Mouse (Mus musculus) MEL (cell line): ENCODE data around the gene Mymx. TPM values are rescaled to one million over a fixed set of nuclear protein-coding genes. Genes with fewer than 3 reads are reported as not detected.

ENCODE experiments used
- DNase-seq: peaks from one replicate; pipeline ENCODE4 v3.0.0; 2011; ENCODE audit warnings: low read depth, low spot score
- H3K27ac ChIP-seq: 2 replicates; pipeline ENCODE4 v1.5.1; 2012; ENCODE audit warnings: low read depth, mild to moderate bottlenecking, control low read depth, low read length, moderate library complexity; ENCODE audit not compliant: control insufficient read depth
- H3K27me3 ChIP-seq, 2 experiments: fragments of 150-350 bp in 1 of 2; sonication (generic) in 1 of 2; 2 replicates each; pipeline ENCODE4 v1.6.1; 2012; ENCODE audit warnings: low read length in 2 of 2, mild to moderate bottlenecking in 2 of 2, improper control_type of control experiment in 1 of 2, moderate library complexity in 1 of 2; ENCODE audit not compliant: insufficient read depth in 2 of 2, control insufficient read depth in 1 of 2
- H3K36me3 ChIP-seq, 2 experiments: 2 replicates each; pipeline ENCODE4 v1.6.1; 2012 to 2014; ENCODE audit warnings: low read length in 2 of 2, improper control_type of control experiment in 1 of 2, inconsistent platforms in 1 of 2, mild to moderate bottlenecking in 1 of 2; ENCODE audit not compliant: insufficient read depth in 2 of 2, control insufficient read depth in 1 of 2
- H3K4me1 ChIP-seq, 2 experiments: fragments of 150-350 bp in 1 of 2; sonication (generic) in 1 of 2; 2 replicates each; pipeline ENCODE4 v1.6.1; 2012; ENCODE audit warnings: low read length in 2 of 2, improper control_type of control experiment in 1 of 2, mild to moderate bottlenecking in 1 of 2; ENCODE audit not compliant: insufficient read depth in 2 of 2, control insufficient read depth in 1 of 2
- H3K4me3 ChIP-seq, 2 experiments: fragments of 150-350 bp in 1 of 2; sonication (generic) in 1 of 2; 2 replicates each; pipeline ENCODE4 v1.5.1; 2012; ENCODE audit warnings: low read depth in 2 of 2, low read length in 2 of 2, mild to moderate bottlenecking in 2 of 2, moderate library complexity in 2 of 2, control low read depth in 1 of 2, improper control_type of control experiment in 1 of 2; ENCODE audit not compliant: control insufficient read depth in 1 of 2, insufficient read depth in 1 of 2
- H3K79me2 ChIP-seq: 2 replicates; pipeline ENCODE4 v1.6.1; 2012; ENCODE audit warnings: mild to moderate bottlenecking, low read length, moderate library complexity; ENCODE audit not compliant: control insufficient read depth, poor library complexity, insufficient read depth
- H3K9ac ChIP-seq: 2 replicates; pipeline ENCODE4 v1.6.1; 2012; ENCODE audit warnings: low read depth, mild to moderate bottlenecking, control low read depth, low read length, moderate library complexity; ENCODE audit not compliant: control insufficient read depth, poor library complexity, severe bottlenecking
- H3K9me3 ChIP-seq: fragments of 150-350 bp; sonication (generic); replicated peaks from 2 replicates; pipeline ENCODE4 v1.6.1; 2012; ENCODE audit warnings: mild to moderate bottlenecking, low read length, improper control_type of control experiment, moderate library complexity; ENCODE audit not compliant: insufficient read depth
- BHLHE40 ChIP-seq: IDR thresholded peaks from 2 replicates; pipeline ENCODE4 v1.6.1; 2012; ENCODE audit warnings: low read depth, mild to moderate bottlenecking, inconsistent platforms, low read length, improper control_type of control experiment, borderline replicate concordance
- CHD1 ChIP-seq: IDR thresholded peaks from 2 replicates; pipeline ENCODE4 v1.6.1; 2012; ENCODE audit warnings: low read depth, mild to moderate bottlenecking, inconsistent platforms, low read length, improper control_type of control experiment
- CHD2 ChIP-seq: IDR thresholded peaks from 2 replicates; pipeline ENCODE4 v1.6.1; 2011; ENCODE audit warnings: low read length, improper control_type of control experiment
- CTCF ChIP-seq, 3 experiments: IDR thresholded peaks in 2 of 3; conservative IDR thresholded peaks in 1 of 3; 2 replicates each; pipeline ENCODE4 v1.5.1; 2011 to 2012; ENCODE audit warnings: low read length in 3 of 3, low read depth in 2 of 3, mild to moderate bottlenecking in 2 of 3, improper control_type of control experiment in 1 of 3, inconsistent platforms in 1 of 3, mixed read lengths in 1 of 3, moderate library complexity in 1 of 3; ENCODE audit not compliant: control insufficient read depth in 1 of 3, insufficient read depth in 1 of 3, poor library complexity in 1 of 3, severe bottlenecking in 1 of 3
- ELF1 ChIP-seq: IDR thresholded peaks from 2 replicates; pipeline ENCODE4 v1.6.1; 2014; ENCODE audit warnings: low read depth, mild to moderate bottlenecking, inconsistent platforms, low read length, improper control_type of control experiment, moderate library complexity
- GABPA ChIP-seq: IDR thresholded peaks from 2 replicates; pipeline ENCODE4 v1.6.1; 2012; ENCODE audit warnings: low read depth, mild to moderate bottlenecking, inconsistent platforms, low read length, improper control_type of control experiment, moderate library complexity
- GATA1 ChIP-seq: IDR thresholded peaks from 2 replicates; pipeline ENCODE4 v1.6.1; 2011; ENCODE audit warnings: low read depth, low read length, improper control_type of control experiment
- HCFC1 ChIP-seq: IDR thresholded peaks from 2 replicates; pipeline ENCODE4 v1.6.1; 2012; ENCODE audit warnings: low read depth, mild to moderate bottlenecking, inconsistent platforms, low read length, improper control_type of control experiment, moderate library complexity
- KAT2A ChIP-seq: conservative IDR thresholded peaks from 2 replicates; pipeline ENCODE4 v1.6.1; 2012; ENCODE audit warnings: low read depth, low read length, improper control_type of control experiment, inconsistent platforms
- MAX ChIP-seq: IDR thresholded peaks from 2 replicates; pipeline ENCODE4 v1.6.1; 2011; ENCODE audit warnings: low read length, improper control_type of control experiment
- MAZ ChIP-seq: IDR thresholded peaks from 2 replicates; pipeline ENCODE4 v1.6.1; 2012; ENCODE audit warnings: low read depth, mild to moderate bottlenecking, inconsistent platforms, low read length, improper control_type of control experiment
- MYC ChIP-seq: IDR thresholded peaks from 2 replicates; pipeline ENCODE4 v1.6.1; 2011; ENCODE audit warnings: low read depth, mild to moderate bottlenecking, low read length, improper control_type of control experiment, moderate library complexity
- NRF1 ChIP-seq: IDR thresholded peaks from 2 replicates; pipeline ENCODE4 v1.6.1; 2014; ENCODE audit warnings: low read depth, mild to moderate bottlenecking, inconsistent platforms, low read length, improper control_type of control experiment, moderate library complexity; ENCODE audit not compliant: poor library complexity, insufficient read depth, severe bottlenecking
- POLR2A ChIP-seq, 2 experiments: IDR thresholded peaks; 2 replicates each; pipeline ENCODE4 v1.6.1; 2011 to 2012; ENCODE audit warnings: low read length in 2 of 2, mild to moderate bottlenecking in 2 of 2, control low read depth in 1 of 2, improper control_type of control experiment in 1 of 2, low read depth in 1 of 2, moderate library complexity in 1 of 2; ENCODE audit not compliant: control insufficient read depth in 1 of 2, insufficient read depth in 1 of 2, poor library complexity in 1 of 2
- POLR2AphosphoS2 ChIP-seq: IDR thresholded peaks from 2 replicates; pipeline ENCODE4 v1.6.1; 2011; ENCODE audit warnings: low read length, improper control_type of control experiment
- SIN3A ChIP-seq: IDR thresholded peaks from 2 replicates; pipeline ENCODE4 v1.6.1; 2012; ENCODE audit warnings: low read length, improper control_type of control experiment, inconsistent platforms
- SMC3 ChIP-seq: IDR thresholded peaks from 2 replicates; pipeline ENCODE4 v1.6.1; 2011; ENCODE audit warnings: low read depth, low read length, improper control_type of control experiment
- TCF12 ChIP-seq: IDR thresholded peaks from 2 replicates; pipeline ENCODE4 v1.6.1; 2014; ENCODE audit warnings: low read depth, mild to moderate bottlenecking, inconsistent platforms, low read length, improper control_type of control experiment, moderate library complexity
- USF1 ChIP-seq: IDR thresholded peaks from 2 replicates; pipeline ENCODE4 v1.6.1; 2014; ENCODE audit warnings: low read depth, mild to moderate bottlenecking, inconsistent platforms, low read length, improper control_type of control experiment, moderate library complexity
- USF2 ChIP-seq, 2 experiments: IDR thresholded peaks; 2 replicates each; pipeline ENCODE4 v1.6.1; 2011 to 2012; ENCODE audit warnings: improper control_type of control experiment in 2 of 2, low read length in 2 of 2, borderline replicate concordance in 1 of 2, inconsistent platforms in 1 of 2, low read depth in 1 of 2, mild to moderate bottlenecking in 1 of 2; ENCODE audit not compliant: insufficient read depth in 1 of 2
- ZKSCAN1 ChIP-seq: IDR thresholded peaks from 2 replicates; pipeline ENCODE4 v1.6.1; 2012; ENCODE audit warnings: low read depth, mild to moderate bottlenecking, inconsistent platforms, low read length, improper control_type of control experiment, moderate library complexity
- ZMIZ1 ChIP-seq: IDR thresholded peaks from 2 replicates; pipeline ENCODE4 v1.6.1; 2012; ENCODE audit warnings: low read depth, mild to moderate bottlenecking, inconsistent platforms, low read length, improper control_type of control experiment, moderate library complexity
- ZNF384 ChIP-seq: IDR thresholded peaks from 2 replicates; pipeline ENCODE4 v1.6.1; 2012; ENCODE audit warnings: low read depth, mild to moderate bottlenecking, inconsistent platforms, low read length, improper control_type of control experiment
- polyA plus RNA-seq, 2 experiments: library from polyadenylated mRNA; stranded (reverse) in 1 of 2; unstranded in 1 of 2; fragments of >175 nt in 1 of 2; fragments of >200 nt in 1 of 2; gene quantifications; 2 replicates each; pipeline versions ENCODE4 v1.2.1 to v1.2.4; 2012; ENCODE audit warnings: low replicate concordance in 2 of 2, low read depth in 1 of 2; ENCODE audit not compliant: insufficient read length in 2 of 2, insufficient read depth in 1 of 2, missing spikeins in 1 of 2
- total RNA-seq: library from RNA; depleted of rRNA; stranded (reverse); fragments of 300-350 nt; gene quantifications from 2 replicates; pipeline ENCODE4 v1.2.3, GENCODE M21; 2012

The Mymx gene
- total and polyA plus RNA-seq, 3 experiments = not detected

- peak; percentile 33; the same call in 1 of the 2 replicates for TF ChIP-seq ELF1
- TF ChIP-seq USF2 (IDR thresholded peaks at IDR 0.05; ENCODE audit: borderline replicate concordance in 1 of 2, insufficient read depth in 1 of 2, low read depth in 1 of 2, low read length in 2 of 2) = no peak
- TF ChIP-seq POLR2AphosphoS2 = no peak
- TF ChIP-seq SMC3 = no peak
- no peak for TF ChIP-seq KAT2A
- no peak for TF ChIP-seq MYC
- TF ChIP-seq USF1 = no peak
- no peak for TF ChIP-seq ZNF384
- TF ChIP-seq, all 39 proteins: peak for 6
Measured at GRCm38 (mm10) chr17:45618941-45619385, 17.1 kb upstream of the Mymx start (continued).

GRCm38 (mm10) chr17:45617655-45618054 is 15.8 kb upstream of the Mymx start:
- Histone ChIP-seq H3K4me3 (no peak overlapping the region), H3K79me2 (no peaks in the 10 kb centered on the region), H3K4me1 (peaks cover 2 to 13% of the 10 kb centered on the region in 2 experiments), H3K27me3 (no peaks in the 10 kb centered on the region), H3K9me3 (no peaks in the 10 kb centered on the region), H3K9ac (no peak overlapping the region), H3K27ac (no peak overlapping the region), H3K36me3 (peaks cover 0 to 7% of the 10 kb centered on the region in 2 experiments; a peak in 2 of 4 replicates)
- DNase-seq = no peak
- TF ChIP-seq MAZ (no peak), POLR2AphosphoS2 (no peak), CHD1 (no peak), ZMIZ1 (no peak), MYC (no peak), TCF12 (no peak), GABPA (no peak), NRF1 (no peak), ZKSCAN1 (no peak), CTCF (IDR thresholded peaks at IDR 0.05 in 2 of 3, conservative IDR thresholded peaks at IDR 0.05 in 1 of 3; ENCODE audit: control insufficient read depth in 1 of 3, insufficient read depth in 1 of 3, low read depth in 2 of 3, low read length in 3 of 3, poor library complexity in 1 of 3, severe bottlenecking in 1 of 3) (no peak), HCFC1 (no peak), CHD2 (no peak), MAX (no peak), GATA1 (no peak), SIN3A (no peak), POLR2A (IDR thresholded peaks at IDR 0.05; ENCODE audit: control insufficient read depth in 1 of 2, insufficient read depth in 1 of 2, low read depth in 1 of 2, low read length in 2 of 2, poor library complexity in 1 of 2) (no peak), BHLHE40 (no peak)
